Mouse (Mus musculus) lung, postnatal 36 days (tissue): Measurements from ENCODE around the gene Thsd4.

ENCODE experiments used
- DNase-seq: peaks from one replicate; pipeline ENCODE4 v3.0.0; 2022; ENCODE audit warnings: mixed read lengths

Gene Thsd4

GRCm38 (mm10) chr9:60129235-60129991 is 392.4 kb downstream of the Thsd4 start:
- no peak for DNase-seq

- DNase-seq, result no peak
These were observed 394.9 kb downstream of the Thsd4 start for GRCm38 (mm10) chr9:60126961-60127360.

GRCm38 (mm10) chr9:60124102-60124501 is 397.7 kb downstream of the Thsd4 start:
- DNase-seq, result no peak

GRCm38 (mm10) chr9:60123066-60123465 is 398.8 kb downstream of the Thsd4 start:
- no peak for DNase-seq

GRCm38 (mm10) chr9:60119846-60120245 is 402.0 kb downstream of the Thsd4 start:
- peak; percentile 14 for DNase-seq

DNA sequence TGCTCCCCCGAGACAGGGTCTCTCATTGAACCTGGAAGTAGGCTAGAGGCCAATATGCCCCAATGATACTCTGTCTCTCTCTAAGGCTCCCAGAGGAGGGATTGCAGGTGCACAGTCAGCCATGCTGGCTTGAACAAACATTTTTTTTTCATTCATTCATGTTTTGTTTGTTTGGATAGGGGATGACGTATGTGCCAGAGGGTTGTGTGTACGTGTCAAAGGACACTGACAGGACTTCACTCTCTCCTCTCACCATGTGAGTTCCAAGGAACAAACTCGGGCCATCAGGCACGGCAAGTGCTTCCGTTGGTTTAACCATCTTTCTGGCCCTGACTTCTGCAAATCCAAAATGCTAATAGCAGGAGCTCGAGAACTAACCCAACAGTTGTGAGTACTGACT is 404.0 kb downstream of the Thsd4 start:
- DNase-seq, result no peak

GRCm38 (mm10) chr9:60115711-60116247 is 406.1 kb downstream of the Thsd4 start:
- DNase-seq, result no peak

DNA sequence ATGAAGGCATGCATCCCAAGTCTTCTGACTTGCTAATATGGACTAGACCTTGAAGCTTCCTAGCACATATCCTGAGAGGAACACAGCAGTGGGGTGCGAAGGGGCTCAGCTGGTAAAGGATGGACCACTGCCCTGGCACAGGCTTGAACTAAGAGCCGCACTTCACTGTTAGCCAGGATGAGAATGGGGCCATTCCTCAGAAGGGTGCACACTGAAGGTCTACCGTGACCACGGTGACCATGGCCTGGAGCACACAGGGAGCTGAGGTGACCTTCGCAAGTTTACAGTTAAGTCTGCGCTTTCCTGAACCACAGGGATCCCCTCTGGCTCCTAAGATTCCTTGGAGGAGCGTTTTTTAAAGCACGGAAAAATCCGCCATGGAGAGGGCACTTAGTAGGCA is 406.5 kb downstream of the Thsd4 start:
- no peak for DNase-seq

DNA sequence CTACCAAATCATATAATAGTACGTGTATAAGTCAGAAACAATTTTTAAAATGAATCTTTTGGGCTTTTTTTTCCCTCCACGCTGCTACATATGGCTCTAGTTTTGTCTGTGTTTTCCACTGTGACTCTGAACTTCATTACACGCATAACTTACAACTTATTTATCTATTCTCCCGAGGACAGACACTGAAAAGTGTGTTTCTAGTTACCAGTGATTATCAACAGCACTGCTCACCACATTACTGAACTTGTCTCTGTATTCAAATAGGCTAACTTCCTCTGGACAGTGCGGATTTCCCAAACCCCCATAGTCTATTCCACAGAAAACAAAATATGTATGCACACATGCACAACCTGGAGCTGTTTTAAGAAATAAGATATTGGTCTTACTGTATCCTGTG is 411.6 kb downstream of the Thsd4 start:
- no peak for DNase-seq

GRCm38 (mm10) chr9:60106683-60107082 is 415.2 kb downstream of the Thsd4 start:
- peak; percentile 13 for DNase-seq

GRCm38 (mm10) chr9:60106106-60106505 is 415.7 kb downstream of the Thsd4 start:
- peak; percentile 5 for DNase-seq

DNA sequence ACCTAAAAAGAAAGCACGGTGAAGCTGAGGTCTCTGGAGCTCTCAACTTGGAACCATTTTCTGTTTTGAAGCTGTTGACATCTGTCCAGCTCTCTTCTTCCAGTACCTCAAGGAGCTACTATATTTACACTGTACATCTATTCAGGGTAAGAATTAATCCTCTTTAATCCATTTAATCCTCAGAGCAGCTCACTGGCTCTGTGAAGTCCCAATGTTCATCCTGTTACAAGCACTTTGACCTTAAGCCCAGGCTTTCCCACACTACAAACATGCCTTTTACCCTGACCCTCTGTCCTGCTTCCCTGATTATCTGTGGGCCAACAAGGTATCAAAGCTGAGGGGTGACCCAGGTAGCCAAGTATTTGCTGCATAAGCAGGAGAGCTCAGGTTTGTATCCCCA is 427.6 kb downstream of the Thsd4 start:
- no peak for DNase-seq

- no peak for DNase-seq
These were observed 429.4 kb downstream of the Thsd4 start for GRCm38 (mm10) chr9:60092428-60092827.

DNA sequence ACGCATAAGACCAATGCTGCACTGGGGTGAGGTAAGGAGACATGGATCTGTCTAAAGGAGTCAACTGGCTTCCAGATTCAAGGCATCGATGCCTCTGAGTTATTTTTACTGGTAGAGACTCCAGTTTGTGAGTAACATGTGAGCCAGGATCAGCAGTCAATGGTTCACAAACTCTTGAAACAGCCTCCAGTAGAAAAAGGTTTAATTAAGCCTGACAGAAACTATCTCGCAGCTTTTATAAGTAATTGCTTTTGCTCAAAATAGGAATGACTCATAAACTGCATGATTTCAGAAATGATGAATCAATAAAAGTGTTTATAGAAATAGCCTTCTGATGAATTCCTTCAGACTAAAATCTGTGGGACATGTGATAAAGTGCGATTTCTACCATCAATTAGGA is 432.4 kb downstream of the Thsd4 start:
- DNase-seq, result no peak

- peak; percentile 51 for DNase-seq
These were observed 433.7 kb downstream of the Thsd4 start for GRCm38 (mm10) chr9:60088101-60088500.

DNA sequence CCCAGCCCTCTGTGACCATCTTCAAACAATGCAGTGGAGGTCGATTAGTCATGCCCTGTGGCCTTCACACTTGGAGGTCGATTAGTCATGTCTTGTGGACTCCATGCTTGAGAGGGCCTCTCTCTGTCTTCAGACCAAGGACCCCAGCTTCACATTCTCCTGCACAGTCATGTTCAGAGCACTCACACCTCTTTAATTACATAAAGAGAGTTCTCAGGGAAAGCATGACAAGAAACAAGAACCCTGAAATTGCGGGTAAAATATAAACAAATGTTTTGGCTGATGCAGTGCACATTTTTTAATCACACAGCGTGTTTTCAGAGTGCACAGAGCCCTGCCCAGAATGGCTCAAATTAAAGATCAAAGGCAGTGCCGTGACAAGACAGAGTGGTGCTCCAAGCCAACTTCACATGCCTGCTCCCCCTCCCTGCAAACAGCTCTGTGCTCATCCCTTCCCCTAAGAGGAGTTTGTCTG is 439.7 kb downstream of the Thsd4 start:
- peak; percentile 28 for DNase-seq

GRCm38 (mm10) chr9:60077761-60078160 is 444.1 kb downstream of the Thsd4 start:
- DNase-seq, result peak; percentile 19

GRCm38 (mm10) chr9:60076396-60076795 is 445.4 kb downstream of the Thsd4 start:
- no peak for DNase-seq

GRCm38 (mm10) chr9:60071620-60072263 is 450.1 kb downstream of the Thsd4 start:
- no peak for DNase-seq

DNA sequence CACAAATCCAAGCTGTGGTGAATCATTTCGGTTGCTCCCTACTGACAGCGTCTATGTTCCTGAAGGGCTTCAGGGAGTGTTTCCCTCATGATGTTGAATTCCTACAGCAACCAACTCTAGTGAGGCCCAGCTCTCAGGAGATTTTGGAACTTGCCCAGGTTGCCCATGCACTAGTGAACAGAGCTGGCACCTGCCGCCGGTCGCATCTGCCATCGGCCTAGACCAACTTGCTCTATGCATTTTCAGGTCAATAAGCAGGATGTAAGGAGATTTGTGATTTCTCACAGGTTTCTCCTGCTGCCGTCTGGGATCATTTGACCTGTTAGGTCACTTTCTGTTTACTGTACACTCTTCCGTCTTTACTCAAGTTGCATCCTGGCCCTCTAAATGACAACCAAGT is 454.6 kb downstream of the Thsd4 start:
- DNase-seq, result no peak

GRCm38 (mm10) chr9:60065184-60065583 is 456.7 kb downstream of the Thsd4 start:
- no peak for DNase-seq

- DNase-seq, result peak; percentile 8
These were observed 458.6 kb downstream of the Thsd4 start for GRCm38 (mm10) chr9:60063191-60063720.

DNA sequence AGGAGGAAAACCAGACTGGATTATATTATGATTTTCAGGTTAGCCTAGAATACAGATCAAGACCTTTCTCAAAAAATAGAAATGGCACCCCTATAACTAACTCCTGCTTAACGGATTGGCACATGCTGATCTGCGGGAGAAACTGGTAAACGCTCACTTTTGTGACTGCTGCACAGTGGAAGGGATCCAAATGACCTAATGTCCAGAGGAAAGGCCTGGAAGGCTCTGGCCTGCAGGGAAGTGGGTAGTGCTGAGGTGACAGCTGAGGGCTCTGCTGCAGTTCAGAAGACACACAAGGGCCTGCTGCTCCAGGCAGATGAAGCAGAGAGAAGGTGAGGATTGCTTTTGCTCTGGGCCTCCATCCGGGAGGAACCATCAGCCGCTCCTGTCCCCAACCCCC is 465.7 kb downstream of the Thsd4 start:
- no peak for DNase-seq

- DNase-seq, result peak; percentile 2
These were observed 466.9 kb downstream of the Thsd4 start for GRCm38 (mm10) chr9:60054951-60055350.
